Mouse (Mus musculus) left cerebral cortex, adult 18-20 months (tissue): ENCODE measurements around the gene Mrpl39. TPM values are rescaled to one million over a fixed set of nuclear protein-coding genes. Genes with fewer than 3 reads are reported as not detected.

Experiments used
- DNase-seq, 2 experiments: peaks; one replicate each; pipeline ENCODE4 v3.0.0; 2021 to 2022; ENCODE audit warnings: low spot score in 2 of 2, mixed read lengths in 1 of 2
- total RNA-seq, 2 experiments: library from RNA; stranded (reverse); gene quantifications; 2 replicates each; pipeline ENCODE4 v1.2.3; 2021

Gene Mrpl39
- total RNA-seq, 2 experiments from 2014 or later, result 22.2 to 22.9 TPM

DNA sequence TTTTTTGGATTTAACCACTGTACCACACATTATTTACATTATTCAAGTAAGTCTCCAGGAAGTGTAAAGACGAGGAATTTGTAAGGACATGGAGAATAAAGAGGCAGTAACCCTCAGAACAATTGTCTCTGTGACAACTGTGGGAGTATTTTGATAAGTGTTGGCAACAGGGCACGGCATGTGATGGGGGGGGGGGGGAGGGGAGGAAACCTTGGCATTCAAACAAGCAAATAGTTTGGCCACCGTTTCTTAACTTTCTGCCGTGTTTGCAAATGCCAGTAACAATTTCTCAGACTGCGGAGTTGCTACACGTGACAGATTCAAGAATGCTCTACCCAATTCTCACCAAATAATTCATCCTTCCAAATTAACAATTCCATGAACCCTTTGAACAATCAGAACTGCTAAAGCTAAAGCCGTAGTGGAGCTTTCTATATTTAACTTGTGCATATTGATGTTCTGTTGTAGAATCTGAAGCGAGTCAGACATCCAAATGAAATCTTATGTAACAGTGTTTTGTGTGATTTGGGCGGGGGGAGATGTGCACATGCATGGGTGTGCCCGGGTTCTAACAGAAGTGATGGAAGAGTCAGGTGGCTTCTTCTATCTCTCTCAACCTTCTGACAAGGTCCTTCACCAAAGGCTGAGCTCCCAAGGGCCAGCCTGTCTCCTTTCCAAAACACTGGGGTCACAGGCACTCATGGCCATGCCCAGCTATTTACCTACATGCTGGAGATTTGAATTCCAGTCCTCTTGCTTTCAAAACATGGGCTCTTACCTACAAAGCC lies 9.4 kb upstream of the Mrpl39 start:
- no peak for DNase-seq

DNA sequence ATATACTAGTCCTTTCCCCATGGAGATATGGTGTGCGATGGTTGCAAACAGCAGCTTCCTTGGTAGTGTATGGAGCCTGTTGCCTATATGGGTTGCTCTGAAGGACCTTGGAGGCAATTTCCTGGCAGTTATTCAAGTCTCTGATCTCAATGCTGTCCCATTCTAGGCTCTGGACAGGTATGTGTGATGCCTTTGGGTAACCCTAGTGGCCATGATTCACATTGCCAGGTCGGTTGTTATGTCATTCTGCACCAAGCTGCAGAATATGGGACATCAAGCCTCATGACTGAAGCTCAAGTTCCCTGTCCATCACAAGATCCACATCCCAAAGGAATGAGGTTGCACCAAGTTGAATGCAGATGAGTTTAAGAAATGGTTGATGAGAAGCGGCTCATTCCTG lies 1.8 kb upstream of the Mrpl39 start:
- no peak for DNase-seq

DNA sequence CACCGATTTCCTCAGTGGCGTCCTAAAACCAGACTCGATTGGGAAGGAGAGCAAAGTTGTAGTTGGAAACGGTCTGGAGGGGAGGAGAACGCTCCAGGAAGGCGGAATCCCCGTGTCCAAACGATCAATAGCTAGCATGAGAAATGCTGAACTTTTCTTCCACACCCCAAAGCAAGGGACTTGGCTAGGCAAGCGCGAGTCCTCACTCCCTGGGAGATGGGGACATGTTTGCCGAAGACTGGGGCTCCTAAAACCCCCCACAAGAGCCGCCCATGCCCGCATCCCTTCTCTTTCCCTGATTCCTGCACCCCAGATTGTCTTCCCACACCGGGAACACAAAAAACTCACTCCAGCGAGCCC lies 756 bp downstream of the Mrpl39 start:
- no peak for DNase-seq

DNA sequence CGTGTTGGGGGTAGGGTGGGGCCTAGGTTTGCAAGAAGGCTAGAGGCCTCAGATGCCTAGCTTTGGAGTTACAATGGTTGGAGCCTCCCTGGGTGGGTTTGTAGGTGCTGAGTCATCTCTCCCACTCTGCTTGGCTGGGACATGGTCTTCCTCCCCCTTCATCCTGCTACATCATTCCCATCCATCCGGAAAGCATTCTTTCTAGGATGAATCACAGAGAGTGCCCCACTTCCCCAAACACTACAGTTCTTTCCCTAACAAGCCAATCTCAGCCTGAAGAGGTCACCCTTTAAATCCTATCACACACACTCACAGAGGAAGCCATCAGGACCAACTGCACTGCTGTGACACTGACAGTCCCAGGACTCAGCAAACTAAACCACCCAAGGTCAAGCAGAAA lies 14.9 kb downstream of the Mrpl39 start:
- no peak for DNase-seq

DNA sequence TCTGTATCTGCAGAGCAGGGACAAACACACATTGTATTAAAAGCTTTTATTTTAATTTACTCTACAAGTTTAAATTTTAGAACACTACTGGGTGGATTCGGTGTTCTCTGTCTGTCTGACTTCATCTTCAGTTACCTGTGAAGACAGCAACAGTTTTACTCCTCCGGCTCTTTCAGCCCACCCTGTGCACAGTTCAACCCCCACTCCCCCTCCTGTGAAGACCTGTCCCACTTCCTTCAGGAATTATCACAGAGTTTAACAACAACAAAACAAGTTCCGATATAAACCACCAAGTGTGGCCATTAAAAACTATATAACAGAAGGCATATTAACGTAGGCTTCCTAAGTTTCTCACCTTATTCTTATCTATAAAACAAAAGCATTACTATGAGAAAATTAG lies 17.3 kb downstream of the Mrpl39 start:
- no peak for DNase-seq

GRCm38 (mm10) chr16:84717618-84718248 lies 17.8 kb downstream of the Mrpl39 start:
- no peak for DNase-seq

DNA sequence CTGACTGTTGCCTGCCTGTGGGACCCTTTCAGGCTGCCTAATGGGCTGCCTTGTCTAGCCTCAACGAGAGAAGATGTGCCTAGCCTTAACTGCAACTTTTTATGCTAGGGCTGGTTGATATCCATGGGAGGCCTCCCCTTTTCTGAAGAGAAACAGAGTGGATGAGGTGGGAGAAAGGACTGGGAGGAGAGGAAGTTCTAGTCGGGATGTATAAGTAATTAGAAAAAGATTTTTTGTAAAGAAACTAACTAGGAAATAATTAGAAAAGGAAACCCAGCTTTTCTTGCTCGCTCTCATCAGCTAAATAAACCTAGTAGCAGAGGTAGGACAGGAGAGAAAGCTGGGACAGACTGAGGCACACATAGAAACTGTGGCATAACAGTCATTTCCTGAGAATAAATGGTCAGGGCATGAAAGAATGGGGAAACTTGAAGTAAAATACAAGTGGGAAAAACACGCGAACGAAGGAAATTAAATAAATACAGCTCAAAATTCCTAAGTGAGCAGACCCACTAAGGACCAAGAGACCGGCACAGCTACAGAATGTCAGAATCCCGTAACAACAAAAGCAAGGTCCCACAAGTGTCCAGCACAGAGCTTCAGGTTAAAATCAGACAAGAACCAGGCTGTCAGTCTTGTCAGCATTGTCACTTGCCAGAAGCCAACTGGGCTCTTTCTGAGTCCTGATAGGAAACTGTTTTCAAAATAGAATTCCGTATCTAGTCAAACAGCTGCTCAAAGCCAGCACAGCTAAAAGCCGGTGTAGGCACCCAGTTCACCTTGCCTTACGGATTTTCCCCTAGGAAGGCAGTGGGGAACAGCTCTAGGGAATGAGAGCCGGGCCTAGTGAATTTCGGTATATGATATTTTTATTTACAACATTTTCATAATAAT lies 18.6 kb downstream of the Mrpl39 start:
- DNase-seq, result no peak

GRCm38 (mm10) chr16:84716197-84716596 lies 19.3 kb downstream of the Mrpl39 start:
- no peak for DNase-seq

GRCm38 (mm10) chr16:84714978-84715377 lies 20.6 kb downstream of the Mrpl39 start:
- DNase-seq, result no peak

DNA sequence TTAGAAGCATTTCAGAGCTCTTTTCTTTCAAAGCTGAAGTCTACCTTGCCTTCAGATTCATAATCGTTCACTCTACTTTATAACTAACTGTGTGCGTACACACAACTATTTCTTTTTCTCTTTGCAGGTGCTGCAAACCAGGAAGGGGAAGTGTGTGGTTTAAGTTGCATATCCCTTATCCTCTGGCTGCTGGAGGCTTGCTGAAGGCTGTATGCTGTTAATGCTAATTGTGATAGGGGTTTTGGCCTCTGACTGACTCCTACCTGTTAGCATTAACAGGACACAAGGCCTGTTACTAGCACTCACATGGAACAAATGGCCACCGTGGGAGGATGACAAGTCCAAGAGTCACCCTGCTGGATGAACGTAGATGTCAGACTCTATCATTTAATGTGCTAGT lies 21.6 kb downstream of the Mrpl39 start:
- no peak for DNase-seq

DNA sequence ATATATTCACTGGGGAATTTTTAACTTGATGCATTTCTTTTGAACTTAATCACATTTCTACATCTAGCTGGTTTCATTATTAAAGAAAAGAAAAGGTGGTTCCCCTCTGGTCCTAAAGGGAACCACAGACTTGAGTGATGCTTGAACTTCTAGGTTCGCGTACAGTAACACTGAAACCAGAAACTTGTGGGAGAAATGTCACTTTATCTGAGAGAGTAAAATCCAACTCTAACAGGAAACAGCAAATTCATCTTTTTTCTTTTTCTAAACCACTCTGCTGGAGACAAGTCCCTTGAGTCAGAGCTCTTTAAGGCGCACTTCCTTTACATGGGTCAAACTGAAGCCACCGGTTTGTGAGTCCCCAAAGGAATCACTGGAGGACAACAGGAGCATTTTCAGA lies 22.4 kb downstream of the Mrpl39 start:
- DNase-seq, result no peak

DNA sequence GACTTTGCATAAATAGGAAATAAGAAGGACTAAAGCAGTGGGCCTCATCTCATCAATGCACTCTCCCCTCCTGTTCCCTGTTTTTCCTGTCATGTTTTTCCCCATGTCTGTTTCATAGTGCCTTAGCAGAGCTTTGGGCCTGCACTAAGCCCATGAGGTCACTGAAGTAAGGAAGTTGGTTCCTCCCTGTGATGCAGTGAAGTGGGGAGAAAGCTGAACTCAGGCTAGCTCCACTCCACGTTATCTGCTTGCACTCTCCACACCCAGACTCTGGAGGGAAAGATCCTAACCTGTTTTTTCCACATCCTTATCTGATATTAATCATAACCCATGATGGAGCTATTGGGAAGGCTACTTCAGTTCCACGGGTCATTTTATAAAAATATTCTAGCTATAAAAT lies 26.9 kb downstream of the Mrpl39 start:
- no peak for DNase-seq

GRCm38 (mm10) chr16:84707802-84708201 lies 27.7 kb downstream of the Mrpl39 start:
- no peak for DNase-seq

DNA sequence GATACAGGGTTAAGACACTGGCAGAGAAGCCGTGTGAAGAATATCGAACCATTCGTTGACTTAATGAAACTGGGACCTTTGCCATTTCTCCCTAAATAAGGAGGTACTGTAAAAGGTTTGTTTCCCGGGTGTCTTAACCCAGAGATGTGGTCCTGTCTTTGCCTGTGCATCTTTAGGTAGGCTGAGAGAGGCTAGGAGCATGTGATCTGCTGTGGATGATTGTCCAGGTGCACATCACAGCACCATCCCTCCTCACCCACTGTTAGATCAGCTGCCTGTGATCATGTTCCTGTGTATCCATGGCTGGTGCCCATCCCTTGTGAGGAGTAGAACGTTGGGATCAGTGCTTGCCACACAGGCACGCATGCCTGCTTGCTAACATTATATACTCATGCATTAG lies 29.0 kb downstream of the Mrpl39 start:
- DNase-seq, result no peak

DNA sequence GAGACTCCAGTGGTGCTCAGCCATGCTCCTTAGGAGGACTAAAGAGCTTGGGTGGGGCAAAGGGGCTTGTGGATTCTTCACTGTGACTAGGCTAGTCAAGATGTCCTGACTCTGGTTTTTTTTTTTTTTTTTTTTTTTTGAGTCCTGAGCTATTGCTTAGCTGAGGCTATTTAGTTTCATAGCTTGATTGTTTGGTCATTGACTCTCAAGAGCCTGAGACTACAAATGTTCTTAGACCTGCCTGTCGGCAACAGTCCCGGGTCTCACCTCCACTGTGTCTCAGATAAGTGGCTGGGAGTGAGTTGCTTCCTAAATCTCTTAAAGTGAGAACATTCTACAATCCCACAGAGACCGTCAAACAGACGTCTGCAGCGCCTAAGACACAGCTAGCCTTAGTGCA lies 30.0 kb downstream of the Mrpl39 start:
- DNase-seq, result no peak

DNA sequence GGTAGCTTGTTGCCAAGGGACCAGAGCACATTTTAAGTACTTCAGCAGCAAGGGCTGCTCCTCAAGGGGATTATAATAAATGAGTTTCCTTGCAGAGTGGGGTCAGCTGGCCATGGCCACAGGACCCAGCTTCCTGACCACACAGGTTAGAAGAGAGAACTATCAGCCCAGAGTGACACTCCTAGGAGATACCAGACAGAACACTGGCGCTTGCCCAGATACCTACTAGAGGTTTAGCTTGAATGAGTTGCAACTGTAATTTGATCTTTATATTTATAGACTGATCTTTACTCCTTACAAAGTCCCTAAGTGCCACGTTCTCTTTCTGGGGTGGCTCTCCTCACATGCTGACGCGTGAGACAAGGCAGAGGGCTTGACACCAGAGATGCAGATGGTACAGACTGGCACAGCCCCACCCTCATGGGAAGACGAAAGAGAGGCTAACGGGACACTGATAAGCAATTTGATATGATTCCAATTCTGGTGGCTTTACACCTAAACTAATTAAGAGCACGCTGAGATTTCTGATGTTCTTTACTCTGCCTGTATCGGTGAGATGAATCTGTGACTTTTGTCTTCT lies 30.8 kb downstream of the Mrpl39 start:
- DNase-seq, result no peak

- no peak for DNase-seq
These were observed 31.5 kb downstream of the Mrpl39 start for GRCm38 (mm10) chr16:84703769-84704660.

DNA sequence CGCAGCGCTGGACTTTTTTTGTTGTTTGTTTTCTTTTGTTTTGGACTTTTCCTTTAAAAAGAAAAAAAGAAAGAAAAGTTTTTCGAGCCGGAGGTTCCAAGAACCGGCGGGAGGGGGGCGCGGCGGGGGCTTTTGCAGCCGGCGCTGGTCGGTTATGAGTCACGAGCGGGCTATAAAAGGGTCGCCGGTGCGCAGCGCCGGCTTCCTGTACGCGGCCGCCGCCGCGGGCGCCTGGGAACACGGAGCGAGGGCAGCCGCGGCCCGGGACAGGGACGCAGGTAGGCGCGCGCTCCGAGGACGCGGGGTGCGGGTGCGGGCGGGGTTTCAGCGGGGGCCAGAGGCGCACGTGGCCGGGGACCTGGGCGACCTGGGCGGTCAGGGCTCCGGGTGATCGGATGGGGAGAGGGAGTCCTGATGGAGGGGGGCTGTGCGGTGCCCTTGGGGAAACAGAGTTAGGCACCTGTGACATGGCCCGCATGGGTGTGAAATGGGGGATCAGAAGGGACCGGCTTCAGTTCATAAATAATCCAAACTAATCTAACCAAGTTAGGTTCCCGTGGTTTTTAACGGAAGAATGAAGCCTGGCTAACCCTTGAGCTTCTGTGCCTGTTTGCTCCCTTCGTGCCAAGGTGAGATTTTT lies 32.3 kb downstream of the Mrpl39 start:
- no peak for DNase-seq

DNA sequence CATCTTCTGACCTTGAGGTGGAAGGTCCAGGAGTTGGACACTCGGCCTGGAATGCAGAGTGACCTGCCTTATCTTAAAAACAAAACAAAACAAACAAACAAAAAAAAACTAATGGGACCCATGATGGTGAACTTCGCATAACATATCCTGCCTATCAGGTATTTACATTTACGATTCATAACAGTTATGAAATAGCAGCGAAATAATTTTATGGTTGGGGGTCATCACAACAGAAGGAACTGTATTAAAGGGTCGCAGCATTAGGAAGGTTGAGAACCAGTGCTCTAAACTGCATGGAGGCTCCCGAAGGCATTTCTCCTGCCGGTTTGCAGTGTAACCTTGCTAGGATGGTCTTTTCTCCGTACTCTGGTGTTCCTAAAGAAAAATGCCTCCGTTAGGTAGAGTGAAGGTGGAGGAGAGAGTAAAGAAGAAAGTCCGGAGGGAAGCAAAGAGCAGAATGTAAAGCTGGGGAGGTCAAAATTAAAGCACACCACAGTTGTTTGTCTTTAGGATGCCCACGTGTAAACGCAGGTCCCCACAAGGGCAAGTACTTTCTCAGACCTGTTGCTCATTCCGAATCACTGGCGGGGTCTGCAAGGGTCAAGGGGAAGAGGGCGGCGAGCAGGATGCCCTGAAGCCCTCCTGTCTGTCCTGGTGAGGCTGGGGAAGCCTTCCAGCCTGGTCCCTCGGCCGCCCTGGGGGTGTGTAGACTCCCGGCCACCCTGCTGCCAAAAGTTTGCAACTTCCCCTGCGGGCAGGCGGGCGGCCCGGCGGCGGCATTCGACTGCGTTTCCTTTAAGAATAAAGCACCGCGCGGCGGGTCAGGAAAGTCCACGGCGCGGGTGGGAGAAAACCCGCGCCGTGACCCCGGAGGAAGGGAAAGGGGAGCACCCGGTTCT lies 33.1 kb downstream of the Mrpl39 start:
- no peak for DNase-seq
